Mouse (Mus musculus) G1E-ER4 (cell line): ENCODE measurements at regions not wholly inside any gene's neighbourhood (a gene's known extent, or its start where the extent isn't known, plus 50 kb on each side); places are given as distances from the start of the nearest gene placed in this dataset.

ENCODE experiments used
- GATA1 ChIP-seq: IDR thresholded peaks from one replicate; pipeline ENCODE4 v1.8.0; 2012; ENCODE audit warnings: low read length, inconsistent platforms

DNA sequence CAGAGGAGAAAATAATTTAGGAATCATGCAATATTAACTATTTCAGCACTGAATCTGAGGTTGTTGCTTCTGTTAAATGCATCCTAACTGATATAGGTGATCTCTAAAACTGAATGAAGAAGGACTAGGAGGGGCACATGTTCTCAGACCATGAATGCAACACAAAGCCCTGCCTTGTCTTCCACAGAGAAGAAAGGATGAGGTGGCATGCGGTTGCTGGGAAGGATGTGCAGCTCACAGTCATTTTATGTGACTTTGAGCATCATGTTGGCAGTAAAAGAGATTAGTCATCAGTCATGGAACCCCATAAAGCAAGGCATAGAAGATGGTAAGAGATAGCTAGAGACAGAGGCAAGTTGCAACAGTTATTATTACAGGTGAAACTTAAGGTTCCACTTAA lies 163.2 kb upstream of the Sp8 start:
- TF ChIP-seq GATA1 = no peak

DNA sequence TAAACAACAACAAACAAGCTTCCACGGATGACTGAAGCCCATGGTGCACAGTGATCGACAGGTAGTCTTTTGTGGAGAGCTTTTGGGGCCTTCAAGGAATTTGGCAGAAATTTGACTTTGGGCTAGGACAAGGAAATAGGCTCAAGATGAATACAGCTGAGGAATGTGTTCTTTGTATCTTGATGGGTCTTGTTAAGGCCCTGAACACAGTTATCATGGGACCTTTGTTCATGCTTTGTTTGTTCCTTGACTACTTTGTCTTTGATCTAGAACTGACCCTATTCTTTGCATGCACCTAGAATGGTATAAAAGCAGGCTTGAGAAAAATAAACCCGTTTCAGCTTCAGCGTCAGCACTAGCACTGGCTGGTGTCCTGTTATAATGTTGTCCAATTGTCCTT lies 168.1 kb upstream of the Sp8 start:
- no peak for TF ChIP-seq GATA1

DNA sequence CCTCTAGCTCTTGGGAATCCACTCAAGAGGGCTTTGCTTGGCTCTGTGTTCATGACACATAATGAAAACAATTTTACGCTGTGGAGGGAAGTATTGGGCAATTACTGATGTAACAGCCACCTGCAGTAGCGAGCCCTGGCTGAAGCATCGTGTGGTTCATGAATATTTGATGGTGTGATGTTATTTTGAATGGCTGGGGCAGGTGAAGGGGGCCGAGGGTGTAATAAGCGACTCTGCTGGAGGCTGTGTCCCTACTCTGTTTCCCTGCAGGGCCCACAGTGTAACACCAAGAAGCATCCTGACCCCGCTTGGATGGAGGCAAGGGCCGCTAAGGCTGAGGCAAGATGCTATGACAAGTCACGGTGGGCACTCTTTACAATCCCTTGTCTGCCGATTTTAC lies 184.6 kb upstream of the Sp8 start:
- no peak for TF ChIP-seq GATA1

DNA sequence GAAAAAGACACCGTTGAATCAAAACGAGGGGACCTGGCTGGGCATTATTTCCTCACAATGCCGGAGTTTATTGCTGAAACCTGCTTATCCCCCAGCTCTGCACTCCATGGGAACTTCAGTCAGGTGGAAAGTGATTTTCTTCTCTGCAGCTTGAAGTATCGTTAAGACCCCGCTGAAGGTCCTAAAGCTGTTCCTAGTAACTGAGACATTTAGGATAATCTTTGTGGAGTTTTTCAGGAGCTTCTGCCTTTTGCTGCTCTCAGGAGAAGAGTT lies 185.0 kb upstream of the Sp8 start:
- TF ChIP-seq GATA1 = no peak

DNA sequence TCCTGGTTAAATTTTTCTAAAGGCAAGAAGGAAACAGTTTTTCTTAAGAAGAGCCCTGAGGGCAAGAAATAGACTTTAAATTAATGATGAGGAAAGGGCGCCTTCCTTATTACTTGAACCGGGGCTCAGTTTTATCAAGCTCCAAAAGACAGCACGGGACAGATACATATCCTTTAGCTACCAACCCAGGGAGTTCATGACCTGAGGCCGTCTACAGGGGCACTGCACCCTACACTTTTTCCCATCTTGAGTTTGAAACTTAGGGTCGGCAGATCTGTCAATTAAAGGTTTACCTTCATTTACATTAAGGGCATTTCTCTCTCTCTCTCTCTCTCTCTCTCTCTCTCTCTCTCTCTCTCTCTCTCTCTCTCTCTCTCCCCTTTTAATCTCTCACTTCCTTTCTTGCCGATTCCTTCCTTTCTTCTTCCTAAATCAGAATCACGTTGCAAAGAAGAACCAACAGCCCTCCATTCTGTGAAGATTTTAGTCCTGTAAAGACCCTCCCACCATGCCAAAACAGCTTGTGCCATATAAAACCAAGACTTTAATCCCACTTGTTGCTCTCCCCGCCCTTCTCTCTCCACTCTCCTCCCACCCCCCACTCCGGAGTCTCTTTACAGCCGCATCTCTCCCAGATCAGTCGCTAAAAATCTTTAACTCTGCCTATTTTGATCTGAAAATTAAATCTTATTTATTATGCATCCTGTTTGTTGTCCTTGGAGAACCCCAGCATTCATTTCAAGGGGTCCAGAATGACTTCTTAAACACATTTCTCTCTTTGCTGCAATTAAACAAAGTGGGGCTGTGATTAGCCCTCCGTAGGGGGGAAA lies 185.5 kb upstream of the Sp8 start:
- TF ChIP-seq GATA1 = no peak

DNA sequence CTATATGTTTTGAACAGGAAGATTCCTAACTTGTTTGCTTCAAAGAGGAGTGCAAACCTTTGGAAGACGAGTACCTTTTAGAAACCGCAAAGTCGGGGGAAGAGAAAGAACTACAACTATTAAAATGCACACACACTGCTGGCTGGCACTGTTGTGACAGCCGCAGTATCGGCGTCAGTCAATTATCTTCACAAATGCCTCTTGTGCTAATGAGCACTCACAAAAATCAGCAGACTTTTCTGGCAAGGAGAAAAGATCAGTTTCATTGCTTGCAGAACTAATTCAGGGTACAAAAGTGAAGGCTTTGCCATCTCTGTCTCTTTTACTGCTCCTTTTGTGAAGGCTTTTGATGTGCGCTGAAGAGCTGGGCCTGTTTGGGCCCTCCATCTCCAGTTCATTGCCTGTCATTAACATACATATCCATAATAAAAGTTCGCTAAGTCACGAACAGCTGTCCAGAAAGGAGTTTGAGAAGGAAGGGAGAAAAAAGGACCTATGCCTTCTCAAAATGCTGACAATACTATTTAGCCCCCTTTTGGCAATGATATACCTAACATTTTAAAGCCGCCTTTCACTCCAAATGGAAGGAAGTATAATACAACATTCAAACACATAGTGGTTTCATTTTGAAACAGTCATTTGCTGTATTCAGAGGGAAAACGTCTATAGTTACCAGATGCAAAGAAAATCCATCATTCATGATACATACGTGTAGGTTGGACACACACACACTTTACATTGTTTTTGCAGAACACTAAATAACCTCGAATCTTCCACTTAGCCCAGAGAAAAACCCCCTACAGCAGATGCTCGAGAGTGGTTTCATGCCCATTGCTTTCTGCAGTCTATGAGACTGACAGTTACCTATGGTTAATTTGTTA lies 186.6 kb upstream of the Sp8 start:
- TF ChIP-seq GATA1 = no peak

DNA sequence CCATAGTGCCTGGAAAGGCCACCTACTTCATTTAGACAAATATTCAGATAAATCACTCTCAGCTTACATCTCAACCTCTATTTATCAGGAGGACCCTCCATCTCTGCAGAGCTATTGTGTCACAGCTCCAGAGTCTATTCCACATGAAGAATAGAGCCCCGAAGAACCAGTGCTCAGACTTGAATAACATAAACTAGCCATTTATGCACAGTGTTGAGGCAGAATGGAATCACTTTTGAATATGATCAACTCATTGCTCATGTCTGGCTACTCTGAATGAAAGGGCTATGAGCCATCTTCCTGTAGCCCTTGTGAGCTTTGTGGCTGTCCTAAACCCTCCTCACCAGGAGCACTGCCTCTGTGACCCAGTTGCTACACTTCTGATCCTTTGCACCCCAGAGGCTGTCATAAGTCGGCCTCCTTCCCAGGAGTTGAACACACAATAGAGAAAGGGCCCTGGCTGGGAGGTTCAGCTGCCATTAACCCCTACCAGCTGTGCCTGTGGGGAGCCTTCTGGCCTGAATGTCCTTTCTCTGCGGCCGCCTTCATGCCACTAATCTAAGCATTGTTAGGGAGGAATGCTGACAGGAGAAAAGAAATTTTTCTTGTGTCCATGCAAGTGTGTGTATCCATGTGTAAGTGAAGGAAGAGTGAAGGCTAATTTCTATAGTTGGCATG lies 195.5 kb upstream of the Sp8 start:
- TF ChIP-seq GATA1 = no peak

DNA sequence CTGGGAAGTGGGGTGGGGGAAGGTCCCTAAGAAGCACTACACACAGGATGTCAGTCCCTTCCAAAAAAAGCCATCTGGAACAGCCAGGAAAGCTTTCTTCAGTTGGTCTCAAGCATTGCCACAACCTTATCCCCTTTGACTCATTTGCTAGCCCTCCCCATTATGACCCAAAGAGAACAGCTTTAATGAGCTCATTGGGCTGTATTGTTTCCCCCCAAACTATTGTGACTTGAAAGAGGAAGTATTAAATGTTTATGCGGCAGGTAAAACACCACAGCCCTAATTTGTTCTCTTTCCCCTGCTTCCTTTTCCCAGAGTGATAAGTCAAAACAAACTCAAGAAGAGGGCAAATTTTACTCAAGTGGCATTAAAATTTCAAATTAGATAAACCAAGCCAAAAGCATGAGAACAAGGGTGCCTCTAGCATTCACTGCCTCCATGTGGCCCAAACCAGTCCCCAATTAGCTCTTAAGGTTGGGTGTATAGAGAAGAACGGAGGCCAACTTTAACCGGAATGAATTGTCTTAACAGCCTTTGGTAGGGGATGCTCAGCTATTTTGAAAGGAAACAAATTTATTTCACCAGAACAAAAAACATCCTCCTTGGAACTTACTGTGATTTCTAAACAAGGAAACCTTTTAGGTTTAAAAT lies 196.7 kb upstream of the Sp8 start:
- TF ChIP-seq GATA1 = no peak

DNA sequence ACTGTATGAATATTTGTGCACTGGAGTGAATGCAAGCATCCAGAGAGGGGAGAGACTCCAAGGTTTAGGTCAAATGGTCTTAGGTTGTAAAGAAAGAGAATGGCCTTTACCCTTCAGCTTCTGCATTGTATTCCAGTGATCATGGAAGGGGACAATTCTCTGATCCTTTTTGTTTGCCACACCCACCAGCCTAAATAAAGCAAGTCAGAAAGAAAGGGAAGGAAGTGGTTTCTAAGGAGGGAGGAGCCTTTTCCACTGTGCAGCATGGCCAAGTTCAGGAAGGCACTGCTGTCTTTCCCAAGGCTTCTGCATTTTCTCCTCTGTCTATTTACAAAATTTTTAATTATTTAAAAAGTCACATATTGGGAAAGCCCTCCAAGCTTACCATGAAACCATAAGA lies 197.5 kb upstream of the Sp8 start:
- TF ChIP-seq GATA1 = no peak

DNA sequence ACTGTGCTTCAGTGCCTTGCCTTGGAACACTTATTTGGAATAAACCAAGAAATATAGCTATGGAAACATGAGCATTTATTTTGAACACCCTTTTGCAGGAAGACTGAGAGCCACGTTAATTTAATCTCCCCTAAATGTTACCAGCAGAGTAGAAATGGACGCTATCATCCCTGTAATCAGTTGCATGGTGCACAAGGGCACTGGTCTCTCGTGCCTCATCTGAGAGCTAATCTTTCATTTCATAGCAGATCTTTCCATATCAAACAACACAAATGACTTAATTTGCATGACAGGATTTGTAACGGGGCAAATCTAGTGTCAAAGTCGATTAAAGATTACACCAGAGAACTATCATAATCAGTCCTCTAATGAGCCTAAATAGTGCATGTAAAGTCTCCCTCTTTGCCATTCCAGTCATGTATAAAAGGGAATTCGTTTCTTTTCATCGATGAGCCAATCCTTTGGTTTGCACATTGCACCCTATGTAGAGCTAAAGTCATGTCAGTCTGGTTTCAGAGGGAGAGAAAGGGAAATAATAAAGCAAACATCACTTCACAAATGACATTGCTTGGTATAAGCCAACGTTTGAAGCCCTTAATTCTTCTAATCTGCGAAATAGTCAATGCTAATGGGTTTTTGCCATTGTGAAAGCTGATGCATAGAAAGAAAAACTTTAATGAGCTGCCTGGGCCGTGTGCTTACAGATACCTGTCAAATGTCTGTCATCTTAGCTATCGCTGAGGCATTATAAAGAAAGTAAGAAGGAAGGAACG lies 198.7 kb upstream of the Sp8 start:
- no peak for TF ChIP-seq GATA1

DNA sequence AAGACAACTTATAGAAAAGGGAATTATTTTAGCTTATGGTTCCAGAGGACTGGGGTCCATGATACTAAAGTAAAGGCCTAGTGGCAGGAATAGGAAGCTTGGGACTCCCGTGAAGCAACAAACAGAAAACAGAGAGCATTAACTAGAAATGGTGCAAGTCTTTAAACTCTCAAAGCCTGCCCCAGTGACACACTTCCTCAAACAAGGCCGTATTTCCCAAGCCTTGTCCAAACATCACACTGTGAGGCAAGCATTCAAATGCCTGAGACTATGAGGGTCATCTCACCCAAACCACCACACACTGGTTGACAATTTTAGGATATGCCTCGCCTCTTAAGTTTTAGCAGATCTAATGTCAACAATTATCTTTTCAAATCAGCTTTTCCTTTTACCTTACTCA lies 205.2 kb upstream of the Sp8 start:
- no peak for TF ChIP-seq GATA1

DNA sequence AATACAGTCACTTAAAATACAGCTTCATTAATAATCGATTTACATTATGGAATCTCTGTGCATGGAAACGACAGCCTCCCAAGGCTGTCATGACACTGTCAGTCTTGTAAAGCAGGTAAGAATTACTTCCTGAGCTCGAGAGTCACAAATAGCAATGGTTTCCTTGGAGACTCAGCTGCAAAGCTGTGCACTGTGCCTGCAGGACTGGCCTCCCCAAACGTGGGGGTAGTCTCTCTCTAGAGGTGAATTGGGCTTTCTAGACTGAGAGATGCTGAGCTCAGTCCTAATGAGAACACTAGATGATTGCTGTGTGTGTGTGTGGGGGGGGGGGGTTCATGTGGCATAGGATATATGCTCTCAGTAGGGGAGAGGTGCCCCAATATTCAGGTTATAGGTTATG lies 208.9 kb upstream of the Sp8 start:
- no peak for TF ChIP-seq GATA1

DNA sequence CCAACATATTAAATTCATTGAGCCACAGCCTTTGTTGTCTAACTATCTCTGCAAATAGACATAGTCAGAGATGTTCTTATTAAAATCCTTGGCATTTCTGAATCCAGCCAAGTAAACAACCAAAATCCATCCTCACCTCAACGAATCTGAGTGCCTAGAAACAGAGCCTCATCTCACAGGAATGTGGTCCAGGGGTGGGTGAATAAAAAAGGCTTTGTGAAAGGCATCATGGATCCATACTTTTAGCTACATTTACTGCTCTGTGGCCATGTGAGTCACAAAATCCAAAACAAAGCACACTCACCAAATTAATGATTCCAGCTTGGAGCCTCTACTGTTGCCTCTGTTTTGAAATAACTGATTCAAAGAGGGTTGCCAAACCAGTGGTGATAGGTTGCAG lies 210.7 kb upstream of the Sp8 start:
- no peak for TF ChIP-seq GATA1

DNA sequence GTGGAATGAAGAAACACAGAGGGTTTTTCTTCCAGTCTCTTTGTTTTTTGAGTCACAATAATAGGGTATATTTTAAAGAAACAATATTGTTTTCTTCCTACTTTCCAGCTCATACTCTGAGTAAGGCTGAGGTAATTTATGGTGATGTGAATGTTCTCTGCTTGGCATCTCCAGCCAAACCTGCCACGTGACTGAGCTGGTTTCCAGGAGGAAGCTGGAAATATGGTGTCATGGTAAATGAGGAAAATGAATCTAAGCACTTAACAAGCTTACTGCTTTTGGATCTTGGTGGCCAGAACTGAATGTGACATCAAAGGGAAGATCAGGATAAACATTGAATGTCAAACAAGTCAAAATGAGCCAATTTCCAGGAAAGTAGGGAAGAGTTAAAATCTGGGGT lies 215.8 kb upstream of the Sp8 start:
- TF ChIP-seq GATA1 = no peak
